In genomic region chr5:115155156-115155631, GRCm38 (mm10) we compare ENCODE assay signal across 9 mouse cellular contexts. TPM values are rescaled to one million over a fixed set of nuclear protein-coding genes. Genes with fewer than 3 reads are reported as not detected.
A peak's percentile ranks its signal among the peaks of the same experiment; 100 is the strongest.
DNase-seq lines count a peak whose midpoint lies in the region; ATAC-seq and TF ChIP-seq lines count a peak whose summit lies in the region.
"Had no signal": no experiment of that assay in that cellular context is flagged by ENCODE, and none has a peak within 500 bp of the region (broad histone marks: within the 10 kb centered on the region; RNA-seq: fewer than 3 reads in every experiment).

No protein-coding gene starts in this region.

- peak overlapping the region; percentile 96 for H3K9ac ChIP-seq in embryonic facial prominence, embryonic 14.5 days (ENCODE audit: low read depth, low read length)
- H3K9ac ChIP-seq in intestine, embryonic 15.5 days, result peak overlapping the region; percentile 99
- H3K9ac ChIP-seq in neural tube, embryonic 13.5 days, result peak overlapping the region; percentile 97

- ATAC-seq in embryonic facial prominence, embryonic 14.5 days (ENCODE audit: low read depth), result no peak
- ATAC-seq in intestine, embryonic 15.5 days, result no peak
- ATAC-seq in neural tube, embryonic 13.5 days (ENCODE audit: low read depth), result no peak

- H3K4me1 ChIP-seq in lung, adult 2 months (ENCODE audit: control insufficient read depth, insufficient read depth, low read length), result peaks cover 25% of the 10 kb centered on the region
- peaks cover 39% of the 10 kb centered on the region for H3K4me1 ChIP-seq in embryonic facial prominence, embryonic 14.5 days (ENCODE audit: control insufficient read depth, insufficient read depth, low read length)
- H3K4me1 ChIP-seq in intestine, embryonic 15.5 days (replicated peaks), result peaks cover 43% of the 10 kb centered on the region
- H3K4me1 ChIP-seq in neural tube, embryonic 13.5 days (replicated peaks), result peaks cover 66% of the 10 kb centered on the region

- no peaks in the 10 kb centered on the region for H3K27me3 ChIP-seq in embryonic facial prominence, embryonic 14.5 days (replicated peaks; ENCODE audit: control insufficient read depth, insufficient read depth, low read length)
- H3K27me3 ChIP-seq in intestine, embryonic 15.5 days (replicated peaks), result no peaks in the 10 kb centered on the region
- no peaks in the 10 kb centered on the region for H3K27me3 ChIP-seq in neural tube, embryonic 13.5 days

- no peak for DNase-seq in lung, adult 2 months
- no peak for DNase-seq in lung, postnatal 14 days
- peak; percentile 39 for DNase-seq in embryonic facial prominence, embryonic 14.5 days (ENCODE audit: low spot score)
- no peak for DNase-seq in left cerebral cortex, adult 18-20 months (ENCODE audit: low spot score in 2 of 2)
- no peak for DNase-seq in adrenal gland, adult 8-10 months
- DNase-seq in spleen, postnatal 14 days (ENCODE audit: low spot score in 2 of 2), result no peak

- peak overlapping the region; percentile 85 for H3K4me2 ChIP-seq in embryonic facial prominence, embryonic 14.5 days (ENCODE audit: low read depth, low read length)
- H3K4me2 ChIP-seq in intestine, embryonic 15.5 days (replicated peaks), result peak overlapping the region; percentile 71
- peak overlapping the region; percentile 96 for H3K4me2 ChIP-seq in neural tube, embryonic 13.5 days

- peak overlapping the region; percentile 44 for H3K27ac ChIP-seq in embryonic facial prominence, embryonic 14.5 days (replicated peaks; ENCODE audit: low read depth, low read length)
- peak overlapping the region; percentile 98 for H3K27ac ChIP-seq in intestine, embryonic 15.5 days
- no peak overlapping the region for H3K27ac ChIP-seq in neural tube, embryonic 13.5 days (replicated peaks)

- no peak for TF ChIP-seq CTCF in lung, adult 2 months (IDR thresholded peaks at IDR 0.05; ENCODE audit: insufficient read depth, low read length)

- H3K4me3 ChIP-seq in lung, adult 2 months (replicated peaks; ENCODE audit: extremely low read depth, low read depth, low read length), result peak overlapping the region; percentile 19
- peak overlapping the region; percentile 95 for H3K4me3 ChIP-seq in embryonic facial prominence, embryonic 14.5 days (ENCODE audit: low read depth, low read length)
- H3K4me3 ChIP-seq in intestine, embryonic 15.5 days (replicated peaks), result peak overlapping the region; percentile 94
- H3K4me3 ChIP-seq in neural tube, embryonic 13.5 days, result no peak overlapping the region; the same call in 1 of the 2 replicates

- H3K36me3 ChIP-seq in embryonic facial prominence, embryonic 14.5 days (ENCODE audit: control insufficient read depth, insufficient read depth, low read length), result peaks cover 15% of the 10 kb centered on the region
- peaks cover 10% of the 10 kb centered on the region for H3K36me3 ChIP-seq in intestine, embryonic 15.5 days
- H3K36me3 ChIP-seq in neural tube, embryonic 13.5 days, result peaks cover 10% of the 10 kb centered on the region

- WGBS in lung, adult 2 months, result 37% methylated on average over 13 of the region's 13 CpGs
- WGBS in embryonic facial prominence, embryonic 14.5 days, result 56% methylated on average over 12 of the region's 13 CpGs
- WGBS in intestine, embryonic 15.5 days, result 41% methylated on average over 13 of the region's 13 CpGs
- WGBS in neural tube, embryonic 13.5 days, result 73% methylated on average over 13 of the region's 13 CpGs

- no peak for TF ChIP-seq POLR2A in lung, adult 2 months (IDR thresholded peaks at IDR 0.05; ENCODE audit: borderline replicate concordance, extremely low read depth, low read depth, low read length)

- no peaks in the 10 kb centered on the region for H3K9me3 ChIP-seq in embryonic facial prominence, embryonic 14.5 days (ENCODE audit: control insufficient read depth, low read length)
- H3K9me3 ChIP-seq in intestine, embryonic 15.5 days, result no peaks in the 10 kb centered on the region
- H3K9me3 ChIP-seq in neural tube, embryonic 13.5 days, result no peaks in the 10 kb centered on the region

RNA-seq across cellular contexts. Expression of gene Mlec, which starts 2.8 kb away (rescaled TPM):
- polyA plus RNA-seq in lung, adult 2 months (2012; rRNA removed), result 44.1 and 53.8 TPM in 2 replicates
- 69.8 and 72.9 TPM in 2 replicates for polyA plus RNA-seq in embryonic facial prominence, embryonic 14.5 days (2014; fragmentation: Nextera tagmentation; extraction: Ambion mirVana)
- polyA plus RNA-seq in intestine, embryonic 15.5 days (2015; fragmentation: Nextera tagmentation; extraction: Ambion mirVana), result 89.9 and 113 TPM in 2 replicates
- 32.1 and 33.5 TPM in 2 replicates for polyA plus RNA-seq in neural tube, embryonic 13.5 days (2015; fragmentation: Nextera tagmentation; extraction: Ambion mirVana)
- 10 to 100 TPM; 88.6 to 93.5 TPM for total RNA-seq in left cerebral cortex, adult 18-20 months (2021)
- 100 to 1,000 TPM; 207 to 274 (median 239) TPM for total RNA-seq in adrenal gland, adult 8-10 months (2022)

RNA-seq across cellular contexts. Expression of gene Unc119b, which starts 20.4 kb away (rescaled TPM):
- polyA plus RNA-seq in lung, adult 2 months (2012; rRNA removed), result 50.0 and 52.8 TPM in 2 replicates
- polyA plus RNA-seq in embryonic facial prominence, embryonic 14.5 days (2014; fragmentation: Nextera tagmentation; extraction: Ambion mirVana), result 32.2 and 35.4 TPM in 2 replicates
- polyA plus RNA-seq in intestine, embryonic 15.5 days (2015; fragmentation: Nextera tagmentation; extraction: Ambion mirVana), result 25.7 and 26.6 TPM in 2 replicates
- 37.2 and 39.3 TPM in 2 replicates for polyA plus RNA-seq in neural tube, embryonic 13.5 days (2015; fragmentation: Nextera tagmentation; extraction: Ambion mirVana)
- 10 to 100 TPM; 28.8 to 28.9 TPM for total RNA-seq in left cerebral cortex, adult 18-20 months (2021)
- total RNA-seq in adrenal gland, adult 8-10 months (2022), result 10 to 100 TPM; 38.8 to 51.9 (median 45.7) TPM

RNA-seq across cellular contexts. Expression of gene Acads, which starts 36.0 kb away (rescaled TPM):
- 44.9 and 54.3 TPM in 2 replicates for polyA plus RNA-seq in lung, adult 2 months (2012; rRNA removed)
- 28.5 and 28.7 TPM in 2 replicates for polyA plus RNA-seq in embryonic facial prominence, embryonic 14.5 days (2014; fragmentation: Nextera tagmentation; extraction: Ambion mirVana)
- polyA plus RNA-seq in intestine, embryonic 15.5 days (2015; fragmentation: Nextera tagmentation; extraction: Ambion mirVana), result 119 and 122 TPM in 2 replicates
- polyA plus RNA-seq in neural tube, embryonic 13.5 days (2015; fragmentation: Nextera tagmentation; extraction: Ambion mirVana), result 29.1 and 30.6 TPM in 2 replicates
- 1 to 10 TPM; 7.9 to 8.7 TPM for total RNA-seq in left cerebral cortex, adult 18-20 months (2021)
- total RNA-seq in adrenal gland, adult 8-10 months (2022), result 100 to 1,000 TPM; 122 to 219 (median 173) TPM

RNA-seq across cellular contexts. Expression of gene Cabp1, which starts 39.0 kb away (rescaled TPM):
- polyA plus RNA-seq in lung, adult 2 months (2012; rRNA removed), result 3.2 and 6.9 TPM in 2 replicates
- polyA plus RNA-seq in embryonic facial prominence, embryonic 14.5 days (2014; fragmentation: Nextera tagmentation; extraction: Ambion mirVana), result 2.7 and 3.1 TPM in 2 replicates
- polyA plus RNA-seq in intestine, embryonic 15.5 days (2015; fragmentation: Nextera tagmentation; extraction: Ambion mirVana), result 1.5 and 2.3 TPM in 2 replicates
- polyA plus RNA-seq in neural tube, embryonic 13.5 days (2015; fragmentation: Nextera tagmentation; extraction: Ambion mirVana), result 24.3 and 27.7 TPM in 2 replicates
- 100 to 1,000 TPM; 288 to 320 TPM for total RNA-seq in left cerebral cortex, adult 18-20 months (2021)
- 10 to 100 TPM; 11.8 to 59.6 (median 41.5) TPM for total RNA-seq in adrenal gland, adult 8-10 months (2022)

RNA-seq across cellular contexts. Expression of gene Gm10401, which starts 57.1 kb away (rescaled TPM):
- polyA plus RNA-seq in lung, adult 2 months (2012; rRNA removed), result not detected in 2 replicates
- 53.2 and 54.0 TPM in 2 replicates for polyA plus RNA-seq in embryonic facial prominence, embryonic 14.5 days (2014; fragmentation: Nextera tagmentation; extraction: Ambion mirVana)
- polyA plus RNA-seq in intestine, embryonic 15.5 days (2015; fragmentation: Nextera tagmentation; extraction: Ambion mirVana), result 24.9 and 30.2 TPM in 2 replicates
- 32.8 and 33.7 TPM in 2 replicates for polyA plus RNA-seq in neural tube, embryonic 13.5 days (2015; fragmentation: Nextera tagmentation; extraction: Ambion mirVana)
- not detected for total RNA-seq in left cerebral cortex, adult 18-20 months (2021)
- not detected for total RNA-seq in adrenal gland, adult 8-10 months (2022)
- total RNA-seq: left cerebral cortex, postnatal 10 days had no signal
